Mouse (Mus musculus): ENCODE measurements at regions not wholly inside any gene's neighbourhood (a gene's known extent, or its start where the extent isn't known, plus 50 kb on each side); places are given as distances from the start of the nearest gene placed in this dataset.

DNA sequence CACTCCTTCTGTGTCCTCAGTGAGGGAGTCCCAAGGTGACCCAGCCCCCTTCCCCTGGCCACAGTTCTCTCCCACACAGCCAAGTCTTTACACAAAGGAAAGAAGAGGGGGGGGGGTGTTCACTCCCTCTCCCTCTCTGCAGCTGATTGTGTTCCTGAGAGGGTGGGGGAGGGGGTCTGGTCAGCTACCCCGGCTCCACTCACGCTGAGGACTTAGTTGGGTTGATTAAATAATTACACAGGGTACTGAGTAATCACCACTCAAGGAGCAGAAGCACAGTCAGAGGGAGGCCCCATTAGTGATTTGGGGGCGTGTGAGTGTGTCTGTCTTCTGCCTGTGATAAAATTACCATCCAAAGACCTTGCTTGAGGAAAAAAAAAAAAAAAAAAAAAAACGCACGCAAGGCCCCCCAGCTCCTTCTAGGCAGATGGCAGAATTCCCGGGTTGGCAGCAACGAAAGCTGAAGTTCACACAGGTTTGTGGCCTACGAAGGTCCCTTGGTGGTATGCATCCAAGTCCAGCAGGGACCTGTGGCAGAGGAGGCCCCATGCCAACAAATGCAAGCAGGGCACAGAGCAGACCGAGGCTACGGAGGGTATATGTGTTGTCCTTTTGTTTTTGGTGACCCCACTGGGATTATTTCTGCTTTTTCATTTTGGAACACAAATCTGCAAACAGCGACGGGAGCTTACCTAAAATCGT, 55.3 kb upstream of the Top1 start:
- no peaks in the 10 kb centered on the region for H3K36me3 ChIP-seq (replicated peaks in 1 of 2; ENCODE audit: control insufficient read depth in 1 of 2, insufficient read depth in 1 of 2, low read length in 1 of 2)
- TF ChIP-seq ELF1 (IDR thresholded peaks at IDR 0.05; ENCODE audit: low read depth, low read length) (no peak), ZKSCAN1 (IDR thresholded peaks at IDR 0.05; ENCODE audit: borderline replicate concordance, low read depth, low read length) (no peak)
- H3K4me3 ChIP-seq (replicated peaks in 1 of 3; ENCODE audit: low read depth in 2 of 3, low read length in 2 of 3, poor library complexity in 1 of 3): no peak overlapping the region
- H3K27ac ChIP-seq (ENCODE audit: insufficient read depth, low read depth): no peak overlapping the region
- no peak overlapping the region for H3K4me2 ChIP-seq (ENCODE audit: insufficient read depth, low read depth, poor library complexity, severe bottlenecking)
- peaks cover 19% of the 10 kb centered on the region for H3K27me3 ChIP-seq (replicated peaks)
- dilution Hi-C loops (cut with MboI; ENCODE audit: extremely low pct_ligation_motif_present, extremely low pct_unique_long_range_greater_than_20kb, low sequenced_read_pairs): no loop called here
- in situ Hi-C loops (cut with MboI; ENCODE audit: low pct_ligation_motif_present, low pct_unique_long_range_greater_than_20kb, low sequenced_read_pairs): loop anchor here (10.0 to 25.0 kb wide), 3 partner anchors 204 to 1528 kb away; no protein-coding TSS in a partner anchor
- H3K79me2 ChIP-seq (replicated peaks; ENCODE audit: control insufficient read depth, extremely low read depth, insufficient read depth, poor library complexity, severe bottlenecking): no peaks in the 10 kb centered on the region
- peaks cover 5% of the 10 kb centered on the region for H3K9me3 ChIP-seq (replicated peaks; ENCODE audit: low read length)
- no peak for DNase-seq (ENCODE audit: extremely low read depth)
- H3K9ac ChIP-seq (ENCODE audit: insufficient read depth, low read depth): no peak overlapping the region
- no peaks in the 10 kb centered on the region for H3K4me1 ChIP-seq (ENCODE audit: control insufficient read depth in 1 of 2, insufficient read depth in 2 of 2)

DNA sequence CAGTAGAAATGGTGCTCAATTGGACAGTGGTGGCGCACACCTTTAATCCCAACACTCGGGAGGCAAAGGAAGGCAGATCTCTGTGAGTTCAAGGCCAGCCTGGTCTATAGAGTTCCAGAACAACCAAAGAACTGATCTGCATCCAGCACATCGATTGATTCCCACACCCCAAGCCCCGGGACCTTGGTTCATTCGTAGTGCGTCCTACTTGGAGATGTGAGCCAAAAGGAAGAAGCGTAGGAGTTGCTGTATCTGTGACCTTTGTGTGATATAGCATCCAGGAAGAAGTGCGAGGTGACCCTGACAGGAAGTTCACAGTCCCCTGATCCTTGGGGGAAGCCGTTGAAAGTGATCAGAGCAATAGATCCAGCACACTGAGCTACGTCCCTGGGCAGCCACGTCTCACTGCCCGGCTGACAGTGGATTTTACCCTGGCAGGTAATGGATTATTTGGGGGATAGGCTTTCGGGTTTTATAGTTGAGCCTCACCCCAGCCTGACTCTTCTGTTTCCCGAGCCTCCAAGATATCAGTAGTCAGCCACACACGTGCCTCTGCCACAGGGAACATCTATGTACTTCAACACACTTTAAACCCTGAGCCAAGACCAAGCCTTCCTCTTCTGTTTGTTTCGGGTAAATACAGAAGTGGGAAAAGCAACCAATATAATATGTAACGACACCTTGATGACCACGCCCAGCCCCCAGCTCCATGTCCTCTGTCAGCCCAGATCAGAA, 54.1 kb upstream of the Top1 start:
- dilution Hi-C loops (cut with MboI; ENCODE audit: extremely low pct_ligation_motif_present, extremely low pct_unique_long_range_greater_than_20kb, low sequenced_read_pairs): no loop called here
- no peaks in the 10 kb centered on the region for H3K4me1 ChIP-seq (ENCODE audit: control insufficient read depth in 1 of 2, insufficient read depth in 2 of 2)
- TF ChIP-seq CHD1 (IDR thresholded peaks at IDR 0.05; ENCODE audit: low read depth, low read length) (no peak), USF2 (conservative IDR thresholded peaks at IDR 0.05; ENCODE audit: low read depth, low read length) (no peak), MAX (IDR thresholded peaks at IDR 0.05; ENCODE audit: low read length) (no peak), SMC3 (IDR thresholded peaks at IDR 0.05; ENCODE audit: low read depth, low read length) (no peak), ZKSCAN1 (IDR thresholded peaks at IDR 0.05; ENCODE audit: borderline replicate concordance, low read depth, low read length) (no peak), PAX5 (IDR thresholded peaks at IDR 0.05; ENCODE audit: low read length) (no peak), RAD21 (IDR thresholded peaks at IDR 0.05; ENCODE audit: low read depth, low read length) (no peak), ETS1 (conservative IDR thresholded peaks at IDR 0.05; ENCODE audit: low read depth, low read length) (no peak), SIN3A (IDR thresholded peaks at IDR 0.05; ENCODE audit: low read length) (no peak), USF1 (IDR thresholded peaks at IDR 0.05; ENCODE audit: low read depth, low read length) (no peak), NRF1 (IDR thresholded peaks at IDR 0.05; ENCODE audit: low read depth, low read length) (no peak), NELFE (IDR thresholded peaks at IDR 0.05; ENCODE audit: low read depth, low read length) (no peak), JUN (IDR thresholded peaks at IDR 0.05; ENCODE audit: insufficient read depth, low read depth, low read length) (no peak), MYC (IDR thresholded peaks at IDR 0.05; ENCODE audit: low read depth, low read length) (no peak), MAZ (IDR thresholded peaks at IDR 0.05; ENCODE audit: low read depth, low read length) (no peak)
- H3K27me3 ChIP-seq (replicated peaks): peaks cover 8% of the 10 kb centered on the region
- H3K4me3 ChIP-seq (replicated peaks in 1 of 3; ENCODE audit: low read depth in 2 of 3, low read length in 2 of 3, poor library complexity in 1 of 3): no peak overlapping the region
- no peak overlapping the region for H3K27ac ChIP-seq (ENCODE audit: insufficient read depth, low read depth)
- H3K36me3 ChIP-seq (replicated peaks in 1 of 2; ENCODE audit: control insufficient read depth in 1 of 2, insufficient read depth in 1 of 2, low read length in 1 of 2): no peaks in the 10 kb centered on the region
- no peak for DNase-seq (ENCODE audit: extremely low read depth)
- in situ Hi-C loops (cut with MboI; ENCODE audit: low pct_ligation_motif_present, low pct_unique_long_range_greater_than_20kb, low sequenced_read_pairs): loop anchor here (10.0 to 25.0 kb wide), 3 partner anchors 203 to 1529 kb away; no protein-coding TSS in a partner anchor
- H3K79me2 ChIP-seq (replicated peaks; ENCODE audit: control insufficient read depth, extremely low read depth, insufficient read depth, poor library complexity, severe bottlenecking): no peaks in the 10 kb centered on the region
- H3K4me2 ChIP-seq (ENCODE audit: insufficient read depth, low read depth, poor library complexity, severe bottlenecking): no peak overlapping the region
- H3K9me3 ChIP-seq (replicated peaks; ENCODE audit: low read length): peaks cover 5% of the 10 kb centered on the region
- no peak overlapping the region for H3K9ac ChIP-seq (ENCODE audit: insufficient read depth, low read depth)

Data from CH12.LX (cell line).